Mouse (Mus musculus) CD4-positive, CD25-positive, alpha-beta regulatory T cell, adult 2 months (primary cell): ENCODE measurements around the gene Jhy.
A peak's percentile ranks its signal among the peaks of the same experiment; 100 is the strongest.

Experiments used
- DNase-seq: peaks from one replicate; pipeline ENCODE4 v3.0.0-alpha.2; 2012; ENCODE audit warnings: low read depth, low spot score

Gene Jhy

GRCm38 (mm10) chr9:40927351-40927980 is 36.5 kb downstream of the Jhy start:
- no peak for DNase-seq

- DNase-seq = no peak
These were observed 45.9 kb downstream of the Jhy start for GRCm38 (mm10) chr9:40917871-40918613.

GRCm38 (mm10) chr9:40908915-40909314 is 55.0 kb downstream of the Jhy start:
- DNase-seq = no peak

- no peak for DNase-seq
These were observed 55.5 kb downstream of the Jhy start for GRCm38 (mm10) chr9:40908411-40908810.

GRCm38 (mm10) chr9:40907413-40907812 is 56.5 kb downstream of the Jhy start:
- DNase-seq = no peak

- DNase-seq = no peak
These were observed 71.5 kb downstream of the Jhy start for GRCm38 (mm10) chr9:40892456-40892855.

- DNase-seq = no peak
These were observed 74.5 kb downstream of the Jhy start for GRCm38 (mm10) chr9:40889389-40889788.

GRCm38 (mm10) chr9:40885669-40886068 is 78.2 kb downstream of the Jhy start:
- no peak for DNase-seq

GRCm38 (mm10) chr9:40878998-40879397 is 84.9 kb downstream of the Jhy start:
- no peak for DNase-seq

GRCm38 (mm10) chr9:40878291-40878945 is 85.5 kb downstream of the Jhy start:
- DNase-seq = no peak

- DNase-seq = no peak
These were observed 86.1 kb downstream of the Jhy start for GRCm38 (mm10) chr9:40877881-40878235.

- DNase-seq = no peak
These were observed 86.6 kb downstream of the Jhy start for GRCm38 (mm10) chr9:40877146-40877880.

- no peak for DNase-seq
These were observed 87.2 kb downstream of the Jhy start for GRCm38 (mm10) chr9:40876693-40877092.

GRCm38 (mm10) chr9:40876164-40876563 is 87.8 kb downstream of the Jhy start:
- DNase-seq = no peak

- no peak for DNase-seq
These were observed 88.5 kb downstream of the Jhy start for GRCm38 (mm10) chr9:40875431-40875830.

- no peak for DNase-seq
These were observed 89.0 kb downstream of the Jhy start for GRCm38 (mm10) chr9:40874961-40875360.

GRCm38 (mm10) chr9:40873556-40874470 is 90.1 kb downstream of the Jhy start, which contains the start of gene Bsx:
Gene Bsx (plus strand): TSS chr9:40874127.
- DNase-seq = peak; percentile 8

- DNase-seq = peak; percentile 55
These were observed 91.8 kb downstream of the Jhy start for GRCm38 (mm10) chr9:40872156-40872478.

- DNase-seq = no peak
These were observed 92.4 kb downstream of the Jhy start for GRCm38 (mm10) chr9:40871369-40872155.

GRCm38 (mm10) chr9:40870331-40870730 is 93.6 kb downstream of the Jhy start:
- DNase-seq = no peak
